Mouse (Mus musculus) kidney, postnatal 0 days (tissue): ENCODE measurements around the gene Cadm1. TPM values are rescaled to one million over a fixed set of nuclear protein-coding genes. Genes with fewer than 3 reads are reported as not detected.

Experiments used
- ATAC-seq: fragments of 200-750 bp; cut with Nextera tagmentation; replicated peaks from 2 replicates; pipeline ENCODE4 v1.8.0; 2017; ENCODE audit warnings: low read depth, moderate number of reproducible peaks, moderate TSS enrichment, moderate library complexity; ENCODE audit not compliant: low FRiP score
- DNase-seq: peaks from one replicate; pipeline ENCODE4 v3.0.0-alpha.2; 2016; ENCODE audit warnings: low spot score
- H3K27ac ChIP-seq: fragments of 300-500 bp; sonication (generic); 2 replicates; pipeline ENCODE4 v1.5.1; 2014; ENCODE audit warnings: mild to moderate bottlenecking
- H3K27me3 ChIP-seq: fragments of 300-500 bp; sonication (generic); 2 replicates; pipeline ENCODE4 v1.6.1; 2014; ENCODE audit warnings: low read length, mixed read lengths; ENCODE audit not compliant: insufficient read depth
- H3K36me3 ChIP-seq: fragments of 300-500 bp; sonication (generic); 2 replicates; pipeline ENCODE4 v1.6.1; 2014; ENCODE audit warnings: low read length, mixed read lengths; ENCODE audit not compliant: insufficient read depth
- H3K4me1 ChIP-seq: fragments of 300-500 bp; sonication (generic); replicated peaks from 2 replicates; pipeline ENCODE4 v1.6.1; 2014; ENCODE audit warnings: antibody characterized with exemption, low read length, mixed read lengths; ENCODE audit not compliant: insufficient read depth
- H3K4me2 ChIP-seq: fragments of 300-500 bp; sonication (generic); 2 replicates; pipeline ENCODE4 v1.6.1; 2014; ENCODE audit warnings: mild to moderate bottlenecking, low read length, moderate library complexity, mixed read lengths
- H3K4me3 ChIP-seq: fragments of 300-500 bp; sonication (generic); replicated peaks from 2 replicates; pipeline ENCODE4 v1.5.1; 2014; ENCODE audit warnings: low read depth, low read length
- H3K9ac ChIP-seq: fragments of 300-500 bp; sonication (generic); 2 replicates; pipeline ENCODE4 v1.6.1; 2014; ENCODE audit warnings: low read depth, low read length
- H3K9me3 ChIP-seq: fragments of 300-500 bp; sonication (generic); replicated peaks from 2 replicates; pipeline ENCODE4 v1.6.1; 2016; ENCODE audit warnings: low read length, inconsistent platforms, mixed read lengths
- CTCF ChIP-seq: IDR thresholded peaks from 2 replicates; pipeline ENCODE4 v1.5.1; 2016; ENCODE audit warnings: antibody characterized with exemption, low read depth, mild to moderate bottlenecking, moderate library complexity
- WGBS: fragments of 180-500 bp; shearing (Covaris S2); extraction: QIAGEN DNeasy Blood & Tissue Kit; methylation state at CpG from one replicate; pipeline ENCODE4 v1.1.7; 2014; 5-methylcytosine and 5-hydroxymethylcytosine counted together
- polyA plus RNA-seq: library from polyadenylated mRNA; unstranded; fragments of >200 nt; fragmentation: Nextera tagmentation; extraction: Ambion mirVana; gene quantifications from 2 replicates; pipeline ENCODE4 v1.2.1, GENCODE M21; 2015

Cadm1 gene
- polyA plus RNA-seq, 1 experiment from 2014 or later, result 44.5 TPM

DNA sequence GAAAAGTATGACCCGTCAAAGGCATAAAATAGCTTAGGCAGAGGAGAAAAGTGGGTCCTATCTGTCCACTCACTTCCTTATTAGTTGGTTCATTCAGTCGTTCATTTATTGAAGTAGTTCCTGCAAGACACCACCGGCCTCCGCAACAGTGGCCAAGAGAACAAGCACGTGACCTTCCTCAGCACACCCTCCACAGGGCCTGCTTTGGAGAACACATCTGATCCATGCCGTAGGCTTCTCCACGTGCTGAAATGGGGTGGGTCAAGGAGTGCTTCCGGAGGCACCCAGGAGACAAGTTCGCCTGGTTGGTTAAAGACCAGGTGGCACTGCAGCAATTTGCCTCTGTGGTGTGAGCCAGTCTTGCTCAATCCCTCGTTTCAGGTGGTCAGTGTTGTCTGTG, 236.4 kb downstream of the Cadm1 start:
- no peaks in the 10 kb centered on the region for H3K9me3 ChIP-seq
- no peak overlapping the region for H3K4me3 ChIP-seq
- TF ChIP-seq CTCF, result no peak
- no peak overlapping the region for H3K4me2 ChIP-seq
- no peaks in the 10 kb centered on the region; the same call in 1 of the 2 replicates for H3K4me1 ChIP-seq
- no peaks in the 10 kb centered on the region for H3K27me3 ChIP-seq
- no peaks in the 10 kb centered on the region for H3K36me3 ChIP-seq
- no peak overlapping the region for H3K9ac ChIP-seq
- no peak overlapping the region for H3K27ac ChIP-seq
- 64% methylated on average over 10 of the region's 10 CpGs for WGBS
- DNase-seq (no peak), ATAC-seq (no peak)

DNA sequence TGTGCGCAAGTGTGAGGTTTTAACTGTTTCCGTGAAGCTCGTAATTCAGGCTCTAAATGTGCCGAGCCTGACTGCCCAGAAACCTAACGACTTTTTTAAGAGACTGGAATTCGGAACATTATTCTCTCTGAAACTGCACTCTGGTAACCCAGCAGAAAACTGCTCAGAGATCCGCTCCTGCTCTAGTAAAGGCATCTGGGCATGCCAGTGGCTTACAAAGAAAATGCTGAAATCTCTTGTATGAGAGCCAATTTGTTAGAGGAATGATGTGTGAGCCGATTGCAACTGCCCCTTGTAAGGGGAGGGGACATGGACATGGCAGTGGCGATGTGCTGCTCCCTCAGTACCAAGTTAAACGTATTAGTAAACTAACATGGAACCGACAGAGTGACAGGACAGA, 240.9 kb downstream of the Cadm1 start:
- WGBS, result 14% methylated on average over 11 of the region's 11 CpGs
- Histone ChIP-seq H3K9ac (no peak overlapping the region), H3K9me3 (no peaks in the 10 kb centered on the region), H3K36me3 (no peaks in the 10 kb centered on the region), H3K4me1 (no peaks in the 10 kb centered on the region; the same call in 1 of the 2 replicates), H3K4me2 (peak overlapping the region; percentile 31; the same call in 1 of the 2 replicates), H3K27me3 (no peaks in the 10 kb centered on the region), H3K27ac (no peak overlapping the region), H3K4me3 (no peak overlapping the region)
- peak; percentile 74 for DNase-seq
- ATAC-seq, result no peak
- no peak for TF ChIP-seq CTCF

DNA sequence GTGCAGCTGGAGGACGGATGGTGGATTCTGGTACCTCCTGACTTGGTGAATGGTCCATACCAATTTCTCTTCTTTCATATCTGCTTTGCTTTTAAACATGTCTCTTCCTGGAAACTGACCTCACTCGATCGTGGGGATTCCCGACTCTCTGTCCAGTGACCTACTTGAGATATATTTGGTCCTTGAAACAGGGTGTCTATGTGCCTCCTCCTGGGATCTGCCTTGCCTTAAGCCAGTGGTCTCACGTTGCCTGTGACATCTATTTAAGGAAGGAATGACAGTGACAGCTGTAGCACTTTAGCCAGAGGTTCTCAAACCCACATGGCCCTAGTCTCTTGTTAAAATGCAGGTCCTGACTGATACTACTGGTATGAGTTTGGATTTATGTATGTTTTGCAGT, 242.0 kb downstream of the Cadm1 start:
- TF ChIP-seq CTCF, result no peak
- DNase-seq, result no peak
- no peaks in the 10 kb centered on the region for H3K36me3 ChIP-seq
- WGBS, result 41% methylated on average over 5 of the region's 5 CpGs
- no peak overlapping the region for H3K4me2 ChIP-seq
- no peaks in the 10 kb centered on the region; the same call in 1 of the 2 replicates for H3K4me1 ChIP-seq
- no peak overlapping the region for H3K9ac ChIP-seq
- H3K9me3 ChIP-seq, result no peaks in the 10 kb centered on the region
- no peak overlapping the region for H3K4me3 ChIP-seq
- H3K27ac ChIP-seq, result no peak overlapping the region
- ATAC-seq, result no peak
- H3K27me3 ChIP-seq, result no peaks in the 10 kb centered on the region

DNA sequence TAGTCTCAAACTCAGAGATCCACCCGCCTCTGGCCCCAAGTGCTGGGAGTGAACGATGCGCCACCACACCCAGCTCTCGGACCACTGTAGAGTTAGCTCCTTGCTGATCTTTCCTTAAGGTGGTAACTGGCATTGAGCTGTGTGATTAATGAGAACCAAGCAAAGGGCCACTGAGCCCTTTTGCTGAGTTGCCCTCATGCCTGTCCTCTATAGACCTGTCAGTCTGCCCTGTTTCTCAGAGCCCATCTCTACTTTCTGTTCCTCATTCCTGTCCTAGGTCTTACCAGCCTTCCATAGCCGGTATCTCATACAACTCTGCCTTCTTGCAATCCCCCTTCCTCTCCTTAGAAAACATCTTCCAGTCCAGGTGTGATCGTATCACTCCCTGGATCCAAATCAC, 242.8 kb downstream of the Cadm1 start:
- Histone ChIP-seq H3K9me3 (no peaks in the 10 kb centered on the region), H3K27me3 (no peaks in the 10 kb centered on the region), H3K4me2 (no peak overlapping the region), H3K4me3 (no peak overlapping the region), H3K9ac (no peak overlapping the region), H3K27ac (no peak overlapping the region), H3K4me1 (no peaks in the 10 kb centered on the region; the same call in 1 of the 2 replicates), H3K36me3 (no peaks in the 10 kb centered on the region)
- no peak for TF ChIP-seq CTCF
- ATAC-seq, result no peak
- DNase-seq, result no peak
- 77% methylated on average over 6 of the region's 6 CpGs for WGBS

DNA sequence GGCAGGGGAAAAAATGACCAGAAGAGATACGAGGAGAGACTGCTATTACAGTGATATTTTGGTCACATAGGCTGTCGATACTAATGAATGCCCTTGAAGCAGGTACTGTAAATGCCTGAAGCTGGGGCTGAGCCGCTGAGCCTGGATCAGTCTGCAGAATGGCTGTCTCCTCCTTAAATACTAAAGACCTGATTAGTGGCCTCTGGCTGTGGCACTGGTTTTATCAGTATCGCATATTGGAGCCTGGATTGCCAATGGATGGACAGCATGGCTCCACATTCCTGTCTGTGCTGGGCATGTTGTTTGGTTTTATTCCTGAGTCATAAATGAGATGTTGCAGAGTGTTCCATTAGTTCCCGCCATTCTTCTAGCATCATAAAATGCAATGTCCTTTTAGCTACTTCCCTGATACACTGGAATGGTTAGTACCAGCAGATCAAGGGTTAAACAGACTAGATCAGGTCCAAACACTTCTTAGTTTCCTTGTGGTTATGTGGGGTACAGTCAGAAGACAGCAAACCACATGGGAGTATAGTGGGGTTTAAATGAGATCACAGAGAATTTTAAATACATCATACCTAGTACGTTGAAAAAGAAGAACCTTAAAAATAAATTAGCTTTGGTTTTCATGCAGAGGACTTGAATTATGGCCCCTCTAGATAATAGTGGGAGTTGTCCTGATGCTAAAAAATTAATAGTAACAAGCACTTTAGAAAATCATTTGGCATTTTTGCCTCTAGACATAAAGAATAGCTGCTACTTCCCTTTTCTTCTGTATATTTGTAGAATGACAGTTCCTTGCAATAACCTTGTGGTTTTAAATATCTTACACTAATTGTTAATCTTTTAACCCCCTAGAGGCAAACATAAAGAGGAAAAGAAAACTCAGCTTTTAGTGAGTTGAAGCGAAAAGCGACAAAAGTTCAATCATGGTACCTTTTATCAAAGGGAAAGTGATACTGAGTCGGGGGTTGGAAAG, 247.3 kb downstream of the Cadm1 start:
- Histone ChIP-seq H3K9ac (no peak overlapping the region), H3K4me1 (no peaks in the 10 kb centered on the region), H3K27me3 (no peaks in the 10 kb centered on the region), H3K27ac (no peak overlapping the region), H3K4me2 (no peak overlapping the region), H3K9me3 (no peaks in the 10 kb centered on the region), H3K36me3 (no peaks in the 10 kb centered on the region), H3K4me3 (no peak overlapping the region)
- 73% methylated on average over 9 of the region's 9 CpGs for WGBS
- TF ChIP-seq CTCF, result no peak
- no peak for ATAC-seq
- DNase-seq, result no peak

DNA sequence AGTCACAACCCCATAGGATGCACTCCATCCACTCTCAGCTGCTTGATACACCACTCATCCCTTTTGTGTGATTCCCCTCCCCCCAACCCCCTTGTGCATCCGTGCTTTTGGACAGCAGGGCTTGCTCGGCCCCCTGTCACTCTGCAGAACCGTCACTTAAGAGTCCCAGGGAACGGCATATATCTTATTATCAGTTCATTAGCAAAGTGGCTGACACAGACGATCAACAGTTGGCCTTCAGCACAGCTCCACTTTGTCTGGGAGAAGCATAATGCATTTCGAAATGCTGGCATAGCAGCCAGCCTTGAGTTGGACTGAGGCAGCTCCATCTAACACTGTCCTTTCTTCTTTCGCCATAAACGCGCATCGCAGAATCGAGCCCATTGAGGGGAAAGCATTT, 248.5 kb downstream of the Cadm1 start:
- TF ChIP-seq CTCF, result no peak
- Histone ChIP-seq H3K27ac (no peak overlapping the region), H3K9ac (no peak overlapping the region), H3K4me3 (no peak overlapping the region), H3K4me2 (no peak overlapping the region), H3K4me1 (no peaks in the 10 kb centered on the region), H3K36me3 (no peaks in the 10 kb centered on the region), H3K27me3 (no peaks in the 10 kb centered on the region), H3K9me3 (no peaks in the 10 kb centered on the region)
- WGBS, result 77% methylated on average over 11 of the region's 11 CpGs
- ATAC-seq, result no peak
- DNase-seq, result no peak
